Mouse (Mus musculus): ENCODE data around the gene Lyzl6. TPM values are rescaled to one million over a fixed set of nuclear protein-coding genes. Genes with fewer than 3 reads are reported as not detected.
A peak's percentile ranks its signal among the peaks of the same experiment; 100 is the strongest.
"Not testable (repeated sequence)": the region's sequence is repeated elsewhere in the genome, so short reads cannot be mapped to it uniquely, and the experiment has no call there.

Gene Lyzl6
- not detected in 2 replicates for polyA plus RNA-seq (2015; fragmentation: Nextera tagmentation; extraction: Ambion mirVana)

DNA sequence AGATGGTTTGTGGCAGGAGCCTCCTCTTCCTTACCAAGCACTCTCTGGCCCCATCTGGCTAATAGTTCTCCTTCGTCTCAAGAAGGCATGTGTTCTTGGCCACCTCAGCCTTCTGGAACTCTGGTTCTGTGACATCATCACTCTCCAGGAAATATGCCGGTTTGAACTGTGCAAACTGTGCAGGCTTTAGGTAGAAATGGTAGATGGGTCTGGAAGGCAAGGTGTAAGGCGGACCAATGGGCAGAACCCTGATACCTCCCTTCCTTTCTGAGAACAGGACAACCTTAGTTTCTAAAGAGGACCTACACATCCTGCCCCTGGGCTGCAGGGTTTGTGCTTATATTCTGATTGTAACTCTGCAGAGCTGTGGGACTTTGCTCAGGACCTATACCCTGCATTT is at the start of gene Lyzl6:
TSS of gene Lyzl6 (minus strand) at position 101 of the 400 bp plus-strand sequence.
- no peak for ATAC-seq (ENCODE audit: low FRiP score, low TSS enrichment)
- WGBS = 76% methylated on average over 3 of the region's 3 CpGs
- H3K36me3 ChIP-seq (ENCODE audit: insufficient read depth, low read length) = no peaks in the 10 kb centered on the region
- no peak within 1 kb of the TSS for H3K9ac ChIP-seq (replicated peaks; ENCODE audit: low read length)
- H3K9me3 ChIP-seq (ENCODE audit: low read length) = no peaks in the 10 kb centered on the region
- H3K27me3 ChIP-seq (ENCODE audit: insufficient read depth, low read length) = peaks cover 25% of the 10 kb centered on the region
- no peak within 1 kb of the TSS for H3K4me3 ChIP-seq (ENCODE audit: low read length)
- no peaks in the 10 kb centered on the region for H3K4me1 ChIP-seq (ENCODE audit: insufficient read depth, low read length)
- no peak within 1 kb of the TSS for H3K27ac ChIP-seq (ENCODE audit: low read length)
- no peak within 1 kb of the TSS for H3K4me2 ChIP-seq (replicated peaks; ENCODE audit: low read depth, low read length)

GRCm38 (mm10) chr11:103686706-103687105 is 48.0 kb upstream of the Lyzl6 start:
- Histone ChIP-seq H3K4me1 (ENCODE audit: insufficient read depth, low read length) (peaks cover 12% of the 10 kb centered on the region; the same call in 1 of the 2 replicates), H3K9ac (replicated peaks; ENCODE audit: low read length) (no peak overlapping the region), H3K4me3 (ENCODE audit: low read length) (no peak overlapping the region), H3K27ac (ENCODE audit: low read length) (peak overlapping the region; percentile 61), H3K27me3 (ENCODE audit: insufficient read depth, low read length) (no peaks in the 10 kb centered on the region), H3K9me3 (ENCODE audit: low read length) (no peaks in the 10 kb centered on the region), H3K36me3 (ENCODE audit: insufficient read depth, low read length) (peaks cover 43% of the 10 kb centered on the region), H3K4me2 (replicated peaks; ENCODE audit: low read depth, low read length) (no peak overlapping the region)
- ATAC-seq (ENCODE audit: low FRiP score, low TSS enrichment) = no peak
- WGBS = 62% methylated on average over 6 of the region's 6 CpGs

GRCm38 (mm10) chr11:103685261-103685736 is 46.6 kb upstream of the Lyzl6 start:
- Histone ChIP-seq H3K4me3 (ENCODE audit: low read length) (no peak overlapping the region), H3K36me3 (ENCODE audit: insufficient read depth, low read length) (peaks cover 53% of the 10 kb centered on the region), H3K9ac (replicated peaks; ENCODE audit: low read length) (no peak overlapping the region), H3K9me3 (ENCODE audit: low read length) (no peaks in the 10 kb centered on the region), H3K4me2 (replicated peaks; ENCODE audit: low read depth, low read length) (no peak overlapping the region), H3K4me1 (ENCODE audit: insufficient read depth, low read length) (peaks cover 12% of the 10 kb centered on the region; the same call in 1 of the 2 replicates), H3K27ac (ENCODE audit: low read length) (no peak overlapping the region), H3K27me3 (ENCODE audit: insufficient read depth, low read length) (no peaks in the 10 kb centered on the region)
- WGBS = 77% methylated on average over 7 of the region's 7 CpGs
- ATAC-seq (ENCODE audit: low FRiP score, low TSS enrichment) = no peak

DNA sequence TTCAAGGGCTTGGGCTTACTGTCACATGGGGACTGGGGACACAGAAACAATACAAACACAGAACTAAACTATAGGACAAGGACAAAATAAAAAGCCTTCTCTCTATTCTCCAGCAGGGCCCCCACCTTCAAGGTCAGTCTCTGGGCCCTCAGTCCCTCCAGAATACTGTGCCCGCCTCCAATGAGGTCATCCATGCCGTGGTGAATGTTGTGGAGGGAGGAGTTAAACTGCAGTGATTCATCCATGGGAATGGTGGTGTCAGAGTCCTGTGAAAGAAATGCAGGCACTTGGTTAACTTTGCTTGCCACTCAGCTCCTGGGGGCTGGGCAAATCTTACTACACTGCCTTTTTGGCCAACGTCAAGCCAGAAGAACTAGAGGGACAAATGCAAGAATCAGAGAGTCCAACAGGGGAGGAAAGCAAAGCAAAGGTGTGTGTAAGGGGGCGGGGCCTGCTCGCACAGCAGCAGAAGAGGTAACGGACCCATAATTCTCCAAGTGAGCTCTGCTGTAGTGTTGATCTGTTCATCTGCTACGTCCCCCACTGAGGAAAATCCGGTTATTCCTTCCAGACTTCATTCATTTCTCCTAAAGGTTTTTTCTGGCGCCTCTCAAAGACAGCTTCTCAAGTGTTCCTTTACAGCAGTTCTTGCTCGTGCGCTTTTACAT is 45.1 kb upstream of the Lyzl6 start:
- no peak for ATAC-seq (ENCODE audit: low FRiP score, low TSS enrichment)
- H3K9ac ChIP-seq (replicated peaks; ENCODE audit: low read length) = no peak overlapping the region
- no peaks in the 10 kb centered on the region for H3K27me3 ChIP-seq (ENCODE audit: insufficient read depth, low read length)
- no peak overlapping the region for H3K4me3 ChIP-seq (ENCODE audit: low read length)
- no peak overlapping the region for H3K4me2 ChIP-seq (replicated peaks; ENCODE audit: low read depth, low read length)
- H3K27ac ChIP-seq (ENCODE audit: low read length) = no peak overlapping the region
- H3K36me3 ChIP-seq (ENCODE audit: insufficient read depth, low read length) = peaks cover 65% of the 10 kb centered on the region
- 86% methylated on average over 11 of the region's 11 CpGs for WGBS
- no peaks in the 10 kb centered on the region for H3K4me1 ChIP-seq (ENCODE audit: insufficient read depth, low read length)
- no peaks in the 10 kb centered on the region for H3K9me3 ChIP-seq (ENCODE audit: low read length)

GRCm38 (mm10) chr11:103677042-103677441 is 38.4 kb upstream of the Lyzl6 start:
- WGBS = 31% methylated on average over 2 of the region's 2 CpGs
- not testable (repeated sequence) for H3K4me2 ChIP-seq (replicated peaks; ENCODE audit: low read depth, low read length); H3K27ac ChIP-seq (ENCODE audit: low read length); H3K4me1 ChIP-seq (ENCODE audit: insufficient read depth, low read length); H3K27me3 ChIP-seq (ENCODE audit: insufficient read depth, low read length); H3K9me3 ChIP-seq (ENCODE audit: low read length); H3K9ac ChIP-seq (replicated peaks; ENCODE audit: low read length); H3K4me3 ChIP-seq (ENCODE audit: low read length)
- peaks cover 34% of the 10 kb centered on the region for H3K36me3 ChIP-seq (ENCODE audit: insufficient read depth, low read length)
- 0 out of 2 replicates have a peak, but pooled peaks have one; percentile 12 for ATAC-seq (ENCODE audit: low FRiP score, low TSS enrichment)

DNA sequence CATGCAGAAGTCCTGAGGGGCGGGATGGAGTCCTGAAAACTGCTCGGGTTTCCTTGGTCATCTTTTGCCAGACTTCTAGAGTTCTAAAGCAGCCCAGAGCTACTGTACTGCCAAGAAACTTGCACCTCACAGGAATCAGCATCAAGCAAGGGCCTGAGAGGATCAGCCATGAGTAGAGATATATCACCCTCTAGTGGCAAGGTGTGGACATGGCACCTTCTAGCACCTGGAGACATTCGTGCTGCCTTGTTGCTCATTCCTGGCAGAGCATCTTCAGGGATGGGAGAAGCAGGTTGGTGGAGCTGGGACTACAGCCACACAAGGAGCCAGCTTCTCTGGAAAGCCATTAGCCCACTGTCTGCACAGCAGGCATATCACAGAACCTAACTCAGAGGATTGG is 36.9 kb upstream of the Lyzl6 start:
- Histone ChIP-seq H3K4me3 (ENCODE audit: low read length) (no peak overlapping the region), H3K27ac (ENCODE audit: low read length) (no peak overlapping the region), H3K4me2 (replicated peaks; ENCODE audit: low read depth, low read length) (no peak overlapping the region), H3K4me1 (ENCODE audit: insufficient read depth, low read length) (no peaks in the 10 kb centered on the region), H3K9me3 (ENCODE audit: low read length) (no peaks in the 10 kb centered on the region), H3K27me3 (ENCODE audit: insufficient read depth, low read length) (no peaks in the 10 kb centered on the region), H3K36me3 (ENCODE audit: insufficient read depth, low read length) (peaks cover 22% of the 10 kb centered on the region), H3K9ac (replicated peaks; ENCODE audit: low read length) (no peak overlapping the region)
- 0 out of 2 replicates have a peak, but pooled peaks have one; percentile 54 for ATAC-seq (ENCODE audit: low FRiP score, low TSS enrichment)
- WGBS = 46% methylated on average over 3 of the region's 3 CpGs

- no peaks in the 10 kb centered on the region for H3K36me3 ChIP-seq (ENCODE audit: insufficient read depth, low read length)
- H3K9me3 ChIP-seq (ENCODE audit: low read length) = no peaks in the 10 kb centered on the region
- no peaks in the 10 kb centered on the region for H3K4me1 ChIP-seq (ENCODE audit: insufficient read depth, low read length)
- no peak overlapping the region for H3K4me2 ChIP-seq (replicated peaks; ENCODE audit: low read depth, low read length)
- WGBS = 45% methylated on average over 13 of the region's 13 CpGs
- no peak overlapping the region for H3K27ac ChIP-seq (ENCODE audit: low read length)
- H3K9ac ChIP-seq (replicated peaks; ENCODE audit: low read length) = no peak overlapping the region
- no peak overlapping the region for H3K4me3 ChIP-seq (ENCODE audit: low read length)
- H3K27me3 ChIP-seq (ENCODE audit: insufficient read depth, low read length) = no peaks in the 10 kb centered on the region
- no peak for ATAC-seq (ENCODE audit: low FRiP score, low TSS enrichment)
Observed at GRCm38 (mm10) chr11:103666907-103667426, 28.3 kb upstream of the Lyzl6 start.

GRCm38 (mm10) chr11:103666181-103666906 is 27.7 kb upstream of the Lyzl6 start:
- Histone ChIP-seq H3K27me3 (ENCODE audit: insufficient read depth, low read length) (no peaks in the 10 kb centered on the region), H3K4me3 (ENCODE audit: low read length) (no peak overlapping the region), H3K36me3 (ENCODE audit: insufficient read depth, low read length) (no peaks in the 10 kb centered on the region), H3K4me2 (replicated peaks; ENCODE audit: low read depth, low read length) (no peak overlapping the region), H3K9me3 (ENCODE audit: low read length) (no peaks in the 10 kb centered on the region), H3K4me1 (ENCODE audit: insufficient read depth, low read length) (no peaks in the 10 kb centered on the region), H3K9ac (replicated peaks; ENCODE audit: low read length) (no peak overlapping the region), H3K27ac (ENCODE audit: low read length) (no peak overlapping the region)
- 37% methylated on average over 10 of the region's 10 CpGs for WGBS
- ATAC-seq (ENCODE audit: low FRiP score, low TSS enrichment) = no peak

- H3K36me3 ChIP-seq (ENCODE audit: insufficient read depth, low read length) = no peaks in the 10 kb centered on the region
- H3K4me1 ChIP-seq (ENCODE audit: insufficient read depth, low read length) = no peaks in the 10 kb centered on the region
- no peaks in the 10 kb centered on the region for H3K27me3 ChIP-seq (ENCODE audit: insufficient read depth, low read length)
- 63% methylated on average over 1 of the region's 1 CpGs for WGBS
- no peak overlapping the region for H3K27ac ChIP-seq (ENCODE audit: low read length)
- H3K9me3 ChIP-seq (ENCODE audit: low read length) = no peaks in the 10 kb centered on the region
- no peak overlapping the region for H3K4me2 ChIP-seq (replicated peaks; ENCODE audit: low read depth, low read length)
- H3K4me3 ChIP-seq (ENCODE audit: low read length) = no peak overlapping the region
- H3K9ac ChIP-seq (replicated peaks; ENCODE audit: low read length) = no peak overlapping the region
- no peak for ATAC-seq (ENCODE audit: low FRiP score, low TSS enrichment)
Observed at GRCm38 (mm10) chr11:103665695-103666094, 27.0 kb upstream of the Lyzl6 start.

GRCm38 (mm10) chr11:103663119-103663518 is 24.4 kb upstream of the Lyzl6 start:
- Histone ChIP-seq H3K36me3 (ENCODE audit: insufficient read depth, low read length) (no peaks in the 10 kb centered on the region), H3K9ac (replicated peaks; ENCODE audit: low read length) (no peak overlapping the region), H3K4me2 (replicated peaks; ENCODE audit: low read depth, low read length) (no peak overlapping the region), H3K9me3 (ENCODE audit: low read length) (no peaks in the 10 kb centered on the region), H3K27me3 (ENCODE audit: insufficient read depth, low read length) (no peaks in the 10 kb centered on the region), H3K4me3 (ENCODE audit: low read length) (no peak overlapping the region), H3K27ac (ENCODE audit: low read length) (no peak overlapping the region), H3K4me1 (ENCODE audit: insufficient read depth, low read length) (no peaks in the 10 kb centered on the region)
- ATAC-seq (ENCODE audit: low FRiP score, low TSS enrichment) = no peak
- WGBS = 86% methylated on average over 8 of the region's 8 CpGs
